Mouse (Mus musculus): Measurements from ENCODE around the gene Tshz2. TPM values are rescaled to one million over a fixed set of nuclear protein-coding genes. Genes with fewer than 3 reads are reported as not detected.
A peak's percentile ranks its signal among the peaks of the same experiment; 100 is the strongest.

Tshz2 gene
- polyA plus RNA-seq, 1 experiment from 2014 or later = 50.6 TPM

DNA sequence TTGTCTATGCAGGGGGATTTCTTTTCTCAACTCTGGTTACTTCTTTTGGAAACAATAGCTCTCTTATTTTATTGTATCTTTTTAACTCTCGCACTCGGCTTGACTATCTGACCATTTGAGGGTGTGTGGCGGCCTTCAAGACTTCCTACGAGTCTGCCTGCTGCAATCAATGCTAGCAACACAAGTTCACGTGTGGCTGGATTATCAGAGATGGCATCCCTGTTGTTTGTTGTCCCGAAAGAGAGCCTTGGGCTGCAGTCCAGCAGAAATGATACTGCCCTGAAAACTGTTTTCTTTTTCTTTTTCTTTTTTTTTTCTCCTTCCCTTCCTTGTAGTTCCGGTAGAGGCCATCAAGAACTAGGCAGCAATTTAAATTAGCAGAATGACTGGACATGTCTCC, 2.6 kb downstream of the Tshz2 start:
- peak overlapping the region; percentile 98 for H3K9ac ChIP-seq
- H3K9me3 ChIP-seq = no peaks in the 10 kb centered on the region
- H3K27me3 ChIP-seq = no peaks in the 10 kb centered on the region
- H3K36me3 ChIP-seq = no peaks in the 10 kb centered on the region
- no peak for ATAC-seq (ENCODE audit: low read depth)
- 12% methylated on average over 7 of the region's 7 CpGs for WGBS
- H3K27ac ChIP-seq (replicated peaks) = peak overlapping the region; percentile 94
- H3K4me1 ChIP-seq (replicated peaks) = peaks cover 64% of the 10 kb centered on the region
- H3K4me2 ChIP-seq = peak overlapping the region; percentile 75
- peak overlapping the region; percentile 81 for H3K4me3 ChIP-seq

GRCm38 (mm10) chr2:169636414-169636813, 3.6 kb downstream of the Tshz2 start:
- 64% methylated on average over 4 of the region's 4 CpGs for WGBS
- Histone ChIP-seq H3K9ac (peak overlapping the region; percentile 98), H3K4me2 (peak overlapping the region; percentile 75), H3K4me3 (peak overlapping the region; percentile 81), H3K36me3 (no peaks in the 10 kb centered on the region), H3K4me1 (replicated peaks) (peaks cover 73% of the 10 kb centered on the region), H3K27me3 (no peaks in the 10 kb centered on the region), H3K9me3 (no peaks in the 10 kb centered on the region), H3K27ac (replicated peaks) (peak overlapping the region; percentile 94)
- no peak for ATAC-seq (ENCODE audit: low read depth)

- WGBS = 54% methylated on average over 14 of the region's 14 CpGs
- Histone ChIP-seq H3K4me3 (no peak overlapping the region), H3K36me3 (no peaks in the 10 kb centered on the region), H3K4me2 (peak overlapping the region; percentile 36), H3K27ac (replicated peaks) (no peak overlapping the region; the same call in 1 of the 2 replicates), H3K9me3 (no peaks in the 10 kb centered on the region), H3K4me1 (replicated peaks) (peaks cover 57% of the 10 kb centered on the region), H3K27me3 (no peaks in the 10 kb centered on the region), H3K9ac (0 out of 2 replicates have a peak overlapping the region, but pooled peaks have one; percentile 38)
- no peak for ATAC-seq (ENCODE audit: low read depth)
These were observed 8.7 kb downstream of the Tshz2 start for GRCm38 (mm10) chr2:169641547-169641946.

- no peaks in the 10 kb centered on the region for H3K27me3 ChIP-seq
- no peak overlapping the region for H3K27ac ChIP-seq (replicated peaks)
- no peak overlapping the region for H3K4me2 ChIP-seq
- H3K9ac ChIP-seq = no peak overlapping the region
- no peaks in the 10 kb centered on the region for H3K9me3 ChIP-seq
- no peak for ATAC-seq (ENCODE audit: low read depth)
- 91% methylated on average over 8 of the region's 8 CpGs for WGBS
- no peaks in the 10 kb centered on the region for H3K36me3 ChIP-seq
- no peak overlapping the region for H3K4me3 ChIP-seq
- peaks cover 51% of the 10 kb centered on the region for H3K4me1 ChIP-seq (replicated peaks)
These were observed 9.6 kb downstream of the Tshz2 start for GRCm38 (mm10) chr2:169642420-169642819.

- Histone ChIP-seq H3K27ac (replicated peaks) (no peak overlapping the region), H3K4me1 (replicated peaks) (peaks cover 12% of the 10 kb centered on the region), H3K27me3 (no peaks in the 10 kb centered on the region), H3K9ac (no peak overlapping the region), H3K36me3 (no peaks in the 10 kb centered on the region), H3K9me3 (no peaks in the 10 kb centered on the region), H3K4me3 (no peak overlapping the region), H3K4me2 (no peak overlapping the region)
- ATAC-seq (ENCODE audit: low read depth) = no peak
- WGBS = 77% methylated on average over 7 of the region's 7 CpGs
These were observed 14.3 kb downstream of the Tshz2 start for GRCm38 (mm10) chr2:169647091-169647490.

- 80% methylated on average over 7 of the region's 7 CpGs for WGBS
These were observed 16.6 kb downstream of the Tshz2 start for GRCm38 (mm10) chr2:169649262-169649885.

GRCm38 (mm10) chr2:169653282-169653681, 20.5 kb downstream of the Tshz2 start:
- WGBS = 81% methylated on average over 1 of the region's 1 CpGs
- Histone ChIP-seq H3K9me3 (no peaks in the 10 kb centered on the region), H3K4me3 (no peak overlapping the region), H3K9ac (no peak overlapping the region), H3K4me2 (no peak overlapping the region), H3K27me3 (no peaks in the 10 kb centered on the region), H3K27ac (replicated peaks) (no peak overlapping the region), H3K36me3 (no peaks in the 10 kb centered on the region), H3K4me1 (replicated peaks) (peaks cover 41% of the 10 kb centered on the region)
- ATAC-seq (ENCODE audit: low read depth) = no peak

More at GRCm38 (mm10) chr2:169649262-169649885, 16.6 kb downstream of the Tshz2 start:
- H3K4me1 ChIP-seq (replicated peaks) = peaks cover 10% of the 10 kb centered on the region
- no peaks in the 10 kb centered on the region for H3K36me3 ChIP-seq
- no peaks in the 10 kb centered on the region for H3K27me3 ChIP-seq
- no peak overlapping the region for H3K27ac ChIP-seq (replicated peaks)
- no peak overlapping the region for H3K4me2 ChIP-seq
- no peak overlapping the region for H3K9ac ChIP-seq
- no peak for ATAC-seq (ENCODE audit: low read depth)
- H3K4me3 ChIP-seq = no peak overlapping the region
- H3K9me3 ChIP-seq = no peaks in the 10 kb centered on the region

GRCm38 (mm10) chr2:169663792-169664191, 31.0 kb downstream of the Tshz2 start:
- 48% methylated on average over 8 of the region's 8 CpGs for WGBS
- no peaks in the 10 kb centered on the region for H3K9me3 ChIP-seq
- H3K27ac ChIP-seq (replicated peaks) = 0 out of 2 replicates have a peak overlapping the region, but pooled peaks have one; percentile 49
- H3K4me1 ChIP-seq (replicated peaks) = peaks cover 57% of the 10 kb centered on the region
- no peak overlapping the region for H3K9ac ChIP-seq
- no peak overlapping the region for H3K4me3 ChIP-seq
- no peaks in the 10 kb centered on the region for H3K36me3 ChIP-seq
- ATAC-seq (ENCODE audit: low read depth) = no peak
- no peaks in the 10 kb centered on the region for H3K27me3 ChIP-seq
- H3K4me2 ChIP-seq = no peak overlapping the region

GRCm38 (mm10) chr2:169671264-169671663, 38.5 kb downstream of the Tshz2 start:
- H3K9ac ChIP-seq = no peak overlapping the region
- H3K36me3 ChIP-seq = no peaks in the 10 kb centered on the region
- no peaks in the 10 kb centered on the region for H3K9me3 ChIP-seq
- H3K4me2 ChIP-seq = no peak overlapping the region
- peaks cover 39% of the 10 kb centered on the region for H3K4me1 ChIP-seq (replicated peaks)
- H3K27ac ChIP-seq (replicated peaks) = no peak overlapping the region
- H3K27me3 ChIP-seq = no peaks in the 10 kb centered on the region
- no peak for ATAC-seq (ENCODE audit: low read depth)
- 90% methylated on average over 7 of the region's 7 CpGs for WGBS
- no peak overlapping the region for H3K4me3 ChIP-seq

GRCm38 (mm10) chr2:169673786-169674185, 41.0 kb downstream of the Tshz2 start:
- H3K4me3 ChIP-seq = no peak overlapping the region
- no peak overlapping the region for H3K4me2 ChIP-seq
- H3K27ac ChIP-seq (replicated peaks) = no peak overlapping the region
- no peaks in the 10 kb centered on the region for H3K9me3 ChIP-seq
- WGBS = 78% methylated on average over 6 of the region's 6 CpGs
- H3K9ac ChIP-seq = no peak overlapping the region
- no peak for ATAC-seq (ENCODE audit: low read depth)
- no peaks in the 10 kb centered on the region for H3K36me3 ChIP-seq
- no peaks in the 10 kb centered on the region for H3K27me3 ChIP-seq
- H3K4me1 ChIP-seq (replicated peaks) = peaks cover 33% of the 10 kb centered on the region

- ATAC-seq (ENCODE audit: low read depth) = no peak
- peaks cover 34% of the 10 kb centered on the region for H3K4me1 ChIP-seq (replicated peaks)
- WGBS = 84% methylated on average over 5 of the region's 5 CpGs
- no peak overlapping the region for H3K27ac ChIP-seq (replicated peaks)
- H3K9me3 ChIP-seq = no peaks in the 10 kb centered on the region
- H3K4me3 ChIP-seq = no peak overlapping the region
- H3K27me3 ChIP-seq = no peaks in the 10 kb centered on the region
- no peaks in the 10 kb centered on the region for H3K36me3 ChIP-seq
- H3K9ac ChIP-seq = no peak overlapping the region
- H3K4me2 ChIP-seq = no peak overlapping the region
These were observed 41.4 kb downstream of the Tshz2 start for GRCm38 (mm10) chr2:169674209-169674608.

- H3K9me3 ChIP-seq = no peaks in the 10 kb centered on the region
- H3K4me1 ChIP-seq (replicated peaks) = peaks cover 49% of the 10 kb centered on the region
- H3K27ac ChIP-seq (replicated peaks) = 0 out of 2 replicates have a peak overlapping the region, but pooled peaks have one; percentile 29
- H3K4me3 ChIP-seq = no peak overlapping the region
- 70% methylated on average over 7 of the region's 7 CpGs for WGBS
- no peak overlapping the region for H3K4me2 ChIP-seq
- no peak for ATAC-seq (ENCODE audit: low read depth)
- 0 out of 2 replicates have a peak overlapping the region, but pooled peaks have one; percentile 8 for H3K9ac ChIP-seq
- no peaks in the 10 kb centered on the region for H3K27me3 ChIP-seq
- H3K36me3 ChIP-seq = no peaks in the 10 kb centered on the region
These were observed 46.5 kb downstream of the Tshz2 start for GRCm38 (mm10) chr2:169679264-169679663.

- no peak overlapping the region for H3K4me2 ChIP-seq
- no peaks in the 10 kb centered on the region for H3K9me3 ChIP-seq
- peaks cover 53% of the 10 kb centered on the region for H3K4me1 ChIP-seq (replicated peaks)
- no peaks in the 10 kb centered on the region for H3K36me3 ChIP-seq
- no peak for ATAC-seq (ENCODE audit: low read depth)
- peak overlapping the region; percentile 29; the same call in 1 of the 2 replicates for H3K27ac ChIP-seq (replicated peaks)
- 46% methylated on average over 5 of the region's 5 CpGs for WGBS
- H3K27me3 ChIP-seq = no peaks in the 10 kb centered on the region
- no peak overlapping the region for H3K4me3 ChIP-seq
- H3K9ac ChIP-seq = no peak overlapping the region
These were observed 47.1 kb downstream of the Tshz2 start for GRCm38 (mm10) chr2:169679951-169680350.

Measured in neural tube, embryonic 13.5 days (tissue).